Mouse (Mus musculus) heart, adult 2 months (tissue): ENCODE results near the gene Pik3ip1.

Experiments used
- CTCF ChIP-seq: fragments of 200-600 bp; IDR thresholded peaks from 2 replicates; pipeline ENCODE4 v1.8.1; 2022; ENCODE audit warnings: antibody characterized with exemption, mild to moderate bottlenecking, moderate library complexity
- EP300 ChIP-seq: fragments of 200-500 bp; IDR thresholded peaks from 2 replicates; pipeline ENCODE4 v1.6.1; 2011; ENCODE audit warnings: low read depth, low read length, control low read depth; ENCODE audit not compliant: insufficient read depth
- POLR2A ChIP-seq: fragments of 200-500 bp; IDR thresholded peaks from 2 replicates; pipeline ENCODE4 v1.6.1; 2011; ENCODE audit warnings: mild to moderate bottlenecking, low read depth, low read length, control low read depth; ENCODE audit not compliant: insufficient read depth

DNA sequence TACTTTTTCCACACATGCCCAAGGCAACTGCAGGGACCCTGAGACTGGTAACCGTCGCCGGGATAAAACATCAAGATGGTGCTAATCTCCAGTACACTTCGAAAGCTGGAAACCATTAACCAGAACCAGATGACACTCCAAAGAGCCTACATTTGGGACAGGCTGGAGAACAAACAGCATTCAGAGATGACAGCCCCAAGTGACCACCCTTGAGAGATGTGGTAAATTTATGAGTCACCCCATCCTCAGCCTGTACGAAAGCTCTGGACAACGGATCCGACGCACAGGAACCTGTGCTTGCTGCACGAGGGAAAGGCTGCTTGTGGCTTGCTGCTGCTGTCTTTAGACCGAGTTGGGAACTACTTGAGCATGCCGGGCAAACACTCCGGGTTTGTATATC, 44.5 kb downstream of the Pik3ip1 start:
- no peak for TF ChIP-seq CTCF
- TF ChIP-seq EP300 = no peak
- no peak for TF ChIP-seq POLR2A
